Mouse (Mus musculus): ENCODE measurements at regions not wholly inside any gene's neighbourhood (a gene's known extent, or its start where the extent isn't known, plus 50 kb on each side); places are given as distances from the start of the nearest gene placed in this dataset.

DNA sequence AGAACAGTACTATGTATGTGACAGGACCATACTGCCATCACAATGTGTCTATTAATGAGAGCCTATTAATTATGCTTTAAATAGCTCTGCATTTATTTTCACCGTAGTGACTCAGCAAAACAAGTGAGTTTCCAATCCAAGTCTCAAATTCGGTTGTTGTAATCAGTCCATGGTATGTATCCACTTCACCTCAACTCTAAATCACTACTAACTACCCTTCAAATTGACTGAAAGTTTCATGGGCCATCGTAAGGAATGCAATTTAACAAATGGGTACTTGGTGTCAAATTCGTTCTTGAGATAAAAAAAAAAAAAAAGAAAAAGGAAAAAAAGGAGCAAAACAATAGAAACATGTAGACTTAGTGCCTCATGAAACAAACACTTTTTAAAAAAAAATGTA is 433.2 kb downstream of the 1190002N15Rik start:
- no peak for DNase-seq (ENCODE audit: low read depth in 3 of 3, low spot score in 3 of 3)
- Histone ChIP-seq H3K4me2 (ENCODE audit: low read depth) (no peak overlapping the region), H3K36me3 (replicated peaks; ENCODE audit: control insufficient read depth, insufficient read depth, low read depth) (no peaks in the 10 kb centered on the region), H3K27me3 (ENCODE audit: control insufficient read depth, insufficient read depth, low read length) (no peaks in the 10 kb centered on the region), H3K9ac (replicated peaks) (no peak overlapping the region), H3K9me3 (ENCODE audit: control insufficient read depth, low read length) (no peaks in the 10 kb centered on the region), H3K4me1 (replicated peaks; ENCODE audit: control insufficient read depth in 2 of 2, insufficient read depth in 2 of 2, low read length in 1 of 2) (no peaks in the 10 kb centered on the region), H3K27ac (no peak overlapping the region), H3K4me3 (ENCODE audit: insufficient read depth in 1 of 2, low read depth in 2 of 2, low read length in 2 of 2) (no peak overlapping the region)
- no peak for ATAC-seq (ENCODE audit: insufficient read depth)
- WGBS (ENCODE audit: insufficient replicate concordance): 62% methylated on average over 4 of the region's 4 CpGs
- TF ChIP-seq EP300 (IDR thresholded peaks at IDR 0.05; ENCODE audit: low read depth): no peak

DNA sequence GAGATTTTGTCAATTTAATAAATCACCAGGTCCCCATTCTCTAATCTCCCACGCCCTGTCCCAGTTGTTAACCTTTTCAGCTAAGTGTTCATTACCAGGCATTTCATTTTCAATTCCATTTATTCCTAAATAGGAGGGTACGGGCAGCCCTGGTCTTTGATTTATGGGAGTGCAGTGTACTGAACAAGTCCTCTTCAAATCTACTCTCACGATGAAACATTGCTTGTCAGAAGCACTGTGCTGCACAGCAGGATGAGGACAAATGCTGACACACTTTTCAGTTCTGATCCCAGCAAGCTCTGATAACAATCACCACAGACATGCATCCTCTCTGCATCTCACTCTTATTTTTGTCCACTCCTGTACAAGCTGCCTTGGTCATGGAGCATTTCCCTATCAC is 435.9 kb downstream of the 1190002N15Rik start:
- TF ChIP-seq CTCF (IDR thresholded peaks at IDR 0.05; ENCODE audit: low read depth) (no peak), EP300 (IDR thresholded peaks at IDR 0.05; ENCODE audit: low read depth) (no peak)
- Histone ChIP-seq H3K9me3 (ENCODE audit: control insufficient read depth, low read length) (no peaks in the 10 kb centered on the region), H3K4me3 (ENCODE audit: insufficient read depth in 1 of 2, low read depth in 2 of 2, low read length in 2 of 2) (no peak overlapping the region), H3K4me2 (ENCODE audit: low read depth) (no peak overlapping the region), H3K36me3 (replicated peaks; ENCODE audit: control insufficient read depth, insufficient read depth, low read depth) (no peaks in the 10 kb centered on the region), H3K4me1 (replicated peaks; ENCODE audit: control insufficient read depth in 2 of 2, insufficient read depth in 2 of 2, low read length in 1 of 2) (no peaks in the 10 kb centered on the region), H3K27me3 (ENCODE audit: control insufficient read depth, insufficient read depth, low read length) (no peaks in the 10 kb centered on the region), H3K27ac (no peak overlapping the region), H3K9ac (replicated peaks) (no peak overlapping the region)
- ATAC-seq (ENCODE audit: insufficient read depth): no peak
- WGBS (ENCODE audit: insufficient replicate concordance): 54% methylated on average over 3 of the region's 3 CpGs
- DNase-seq (ENCODE audit: low read depth in 3 of 3, low spot score in 3 of 3): no peak

GRCm38 (mm10) chr9:94094800-94095199 is 443.1 kb downstream of the 1190002N15Rik start:
- H3K27ac ChIP-seq: no peak overlapping the region
- 52% methylated on average over 2 of the region's 2 CpGs for WGBS (ENCODE audit: insufficient replicate concordance)

GRCm38 (mm10) chr9:94091658-94092225 is 446.1 kb downstream of the 1190002N15Rik start:
- Histone ChIP-seq H3K27ac (no peak overlapping the region), H3K9ac (replicated peaks) (no peak overlapping the region), H3K4me3 (ENCODE audit: insufficient read depth in 1 of 2, low read depth in 2 of 2, low read length in 2 of 2) (no peak overlapping the region), H3K4me1 (replicated peaks; ENCODE audit: control insufficient read depth in 2 of 2, insufficient read depth in 2 of 2, low read length in 1 of 2) (no peaks in the 10 kb centered on the region), H3K4me2 (ENCODE audit: low read depth) (no peak overlapping the region), H3K9me3 (ENCODE audit: control insufficient read depth, low read length) (no peaks in the 10 kb centered on the region), H3K27me3 (ENCODE audit: control insufficient read depth, insufficient read depth, low read length) (no peaks in the 10 kb centered on the region), H3K36me3 (replicated peaks; ENCODE audit: control insufficient read depth, insufficient read depth, low read depth) (no peaks in the 10 kb centered on the region)
- no peak for ATAC-seq (ENCODE audit: insufficient read depth)
- WGBS (ENCODE audit: insufficient replicate concordance): 49% methylated on average over 7 of the region's 7 CpGs
- no peak for TF ChIP-seq CTCF (IDR thresholded peaks at IDR 0.05; ENCODE audit: low read depth)
- no peak for TF ChIP-seq EP300 (IDR thresholded peaks at IDR 0.05; ENCODE audit: low read depth)
- DNase-seq (ENCODE audit: low read depth in 3 of 3, low spot score in 3 of 3): no peak

More at GRCm38 (mm10) chr9:94094800-94095199, 443.1 kb downstream of the 1190002N15Rik start:
- H3K4me2 ChIP-seq (ENCODE audit: low read depth): no peak overlapping the region
- no peak overlapping the region for H3K4me3 ChIP-seq (ENCODE audit: insufficient read depth in 1 of 2, low read depth in 2 of 2, low read length in 2 of 2)
- TF ChIP-seq CTCF (IDR thresholded peaks at IDR 0.05; ENCODE audit: low read depth) (no peak), EP300 (IDR thresholded peaks at IDR 0.05; ENCODE audit: low read depth) (no peak)
- no peak overlapping the region for H3K9ac ChIP-seq (replicated peaks)
- DNase-seq (ENCODE audit: low read depth in 3 of 3, low spot score in 3 of 3) (no peak), ATAC-seq (ENCODE audit: insufficient read depth) (no peak)
- no peaks in the 10 kb centered on the region for H3K4me1 ChIP-seq (replicated peaks; ENCODE audit: control insufficient read depth in 2 of 2, insufficient read depth in 2 of 2, low read length in 1 of 2)
- no peaks in the 10 kb centered on the region for H3K36me3 ChIP-seq (replicated peaks; ENCODE audit: control insufficient read depth, insufficient read depth, low read depth)
- no peaks in the 10 kb centered on the region for H3K27me3 ChIP-seq (ENCODE audit: control insufficient read depth, insufficient read depth, low read length)
- no peaks in the 10 kb centered on the region for H3K9me3 ChIP-seq (ENCODE audit: control insufficient read depth, low read length)

DNA sequence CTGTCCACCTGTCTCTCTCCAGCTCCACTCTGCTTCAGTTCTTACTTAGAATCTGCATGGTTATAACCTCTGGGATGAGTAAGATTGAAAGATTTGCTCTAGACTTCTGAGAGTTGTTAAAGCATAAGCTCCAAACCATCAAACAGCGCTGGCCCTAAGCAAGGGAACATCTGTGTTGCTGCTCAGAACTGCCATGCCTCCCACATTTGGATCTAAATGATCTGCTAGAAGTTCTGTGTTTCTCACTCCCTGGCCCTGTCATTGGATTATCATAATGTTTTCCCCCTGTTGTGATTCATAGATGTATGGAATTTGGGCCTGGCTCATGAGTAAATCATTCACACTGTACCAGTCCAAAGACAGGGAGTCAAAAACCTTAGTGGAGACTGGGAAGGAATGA is 448.1 kb downstream of the 1190002N15Rik start:
- Histone ChIP-seq H3K4me1 (replicated peaks; ENCODE audit: control insufficient read depth in 2 of 2, insufficient read depth in 2 of 2, low read length in 1 of 2) (no peaks in the 10 kb centered on the region), H3K27ac (no peak overlapping the region), H3K9ac (replicated peaks) (no peak overlapping the region), H3K4me2 (ENCODE audit: low read depth) (no peak overlapping the region), H3K27me3 (ENCODE audit: control insufficient read depth, insufficient read depth, low read length) (no peaks in the 10 kb centered on the region), H3K36me3 (replicated peaks; ENCODE audit: control insufficient read depth, insufficient read depth, low read depth) (no peaks in the 10 kb centered on the region), H3K9me3 (ENCODE audit: control insufficient read depth, low read length) (no peaks in the 10 kb centered on the region), H3K4me3 (ENCODE audit: insufficient read depth in 1 of 2, low read depth in 2 of 2, low read length in 2 of 2) (no peak overlapping the region)
- TF ChIP-seq CTCF (IDR thresholded peaks at IDR 0.05; ENCODE audit: low read depth): no peak
- no peak for TF ChIP-seq EP300 (IDR thresholded peaks at IDR 0.05; ENCODE audit: low read depth)
- ATAC-seq (ENCODE audit: insufficient read depth) (no peak), DNase-seq (ENCODE audit: low read depth in 3 of 3, low spot score in 3 of 3) (no peak)
- WGBS (ENCODE audit: insufficient replicate concordance): 65% methylated on average over 1 of the region's 1 CpGs
